Mouse (Mus musculus) G1E (cell line): Measurements from ENCODE around the gene Pcbp3.
A peak's percentile ranks its signal among the peaks of the same experiment; 100 is the strongest.

Experiments used
- CTCF ChIP-seq: IDR thresholded peaks from 2 replicates; pipeline ENCODE4 v1.5.1; 2012; ENCODE audit warnings: low read depth, low read length, inconsistent platforms, mixed read lengths
- GATA1 ChIP-seq: IDR thresholded peaks from 2 replicates; pipeline ENCODE4 v1.6.1; 2012; ENCODE audit warnings: borderline replicate concordance, low read length, inconsistent platforms, mixed read lengths
- GATA2 ChIP-seq: IDR thresholded peaks from 2 replicates; pipeline ENCODE4 v1.6.1; 2012; ENCODE audit warnings: low read depth, low read length, inconsistent platforms, borderline replicate concordance
- POLR2AphosphoS5 ChIP-seq: IDR thresholded peaks from 2 replicates; pipeline ENCODE4 v1.6.1; 2012; ENCODE audit warnings: low read depth, low read length, inconsistent platforms; ENCODE audit not compliant: insufficient replicate concordance

GRCm38 (mm10) chr10:76835497-76836357 is 126.0 kb downstream of the Pcbp3 start:
- TF ChIP-seq CTCF (peak; percentile 96), GATA1 (no peak), POLR2AphosphoS5 (no peak), GATA2 (no peak)
